Mouse (Mus musculus) liver, adult 2 months (tissue): Measurements from ENCODE around the gene Slc39a9.
A peak's percentile ranks its signal among the peaks of the same experiment; 100 is the strongest.

Source experiments
- CTCF ChIP-seq: fragments of 200-500 bp; IDR thresholded peaks from 2 replicates; pipeline ENCODE4 v1.5.1; 2011; ENCODE audit warnings: low read depth, low read length, control low read depth
- POLR2A ChIP-seq: fragments of 200-500 bp; IDR thresholded peaks from 2 replicates; pipeline ENCODE4 v1.6.1; 2011; ENCODE audit warnings: low read length, control low read depth; ENCODE audit not compliant: insufficient read depth; ENCODE audit errors: extremely low read depth

DNA sequence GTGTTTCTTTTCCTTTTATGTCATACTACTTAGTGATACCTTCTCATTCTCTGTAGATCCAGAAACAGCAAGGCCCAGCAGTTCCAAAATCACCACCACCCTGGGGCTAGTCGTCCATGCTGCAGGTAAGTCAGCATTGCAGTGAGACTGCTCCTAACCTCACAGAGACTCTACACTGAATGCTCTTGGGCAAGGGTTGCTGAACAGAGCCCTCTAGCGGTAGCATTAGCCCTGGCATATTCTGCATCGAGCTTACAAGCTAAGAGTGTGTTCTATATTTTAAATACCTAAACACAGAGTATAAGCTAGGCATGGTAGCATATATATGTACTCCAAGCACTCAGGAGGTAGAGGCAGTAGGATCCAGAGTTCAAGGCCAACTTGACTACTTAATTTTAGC lies 29.5 kb downstream of the Slc39a9 start:
- TF ChIP-seq CTCF (peak; percentile 76), POLR2A (no peak)
